Mouse (Mus musculus) WW6 (cell line): ENCODE data around the gene Tm4sf5.

Experiments used
- DNase-seq: peaks from one replicate; pipeline ENCODE4 v3.0.0-alpha.2; 2013; ENCODE audit warnings: low read depth, low spot score

The Tm4sf5 gene

GRCm38 (mm10) chr11:70541415-70541814 is 36.4 kb downstream of the Tm4sf5 start:
- no peak for DNase-seq

- DNase-seq: no peak
These were observed 39.5 kb downstream of the Tm4sf5 start for GRCm38 (mm10) chr11:70544496-70544895.

- no peak for DNase-seq
These were observed 46.5 kb downstream of the Tm4sf5 start for GRCm38 (mm10) chr11:70551526-70551925.

GRCm38 (mm10) chr11:70553940-70554339 is 48.9 kb downstream of the Tm4sf5 start:
- no peak for DNase-seq

GRCm38 (mm10) chr11:70557545-70557944 is 52.5 kb downstream of the Tm4sf5 start:
- no peak for DNase-seq
